Mouse (Mus musculus): Measurements from ENCODE around the gene Gps1.
"Not testable (repeated sequence)": the region's sequence is repeated elsewhere in the genome, so short reads cannot be mapped to it uniquely, and the experiment has no call there.

Gene Gps1

GRCm38 (mm10) chr11:120823551-120823947 lies 39.5 kb downstream of the Gps1 start:
- no peak for DNase-seq

- DNase-seq = peak; percentile 98
These were observed 40.1 kb downstream of the Gps1 start, which contains the start of gene Fasn for GRCm38 (mm10) chr11:120823956-120824786. Fasn (minus strand) TSS chr11:120824547.

GRCm38 (mm10) chr11:120824787-120825288 lies 40.8 kb downstream of the Gps1 start:
- DNase-seq = no peak

- DNase-seq = peak; percentile 69
These were observed 41.3 kb downstream of the Gps1 start for GRCm38 (mm10) chr11:120825289-120825863.

GRCm38 (mm10) chr11:120826016-120826953 lies 42.2 kb downstream of the Gps1 start:
- peak; percentile 45 for DNase-seq

- DNase-seq = peak; percentile 18
These were observed 44.3 kb downstream of the Gps1 start for GRCm38 (mm10) chr11:120828416-120828815.

- no peak for DNase-seq
These were observed 45.9 kb downstream of the Gps1 start for GRCm38 (mm10) chr11:120829757-120830532.

GRCm38 (mm10) chr11:120830686-120831085 lies 46.6 kb downstream of the Gps1 start:
- peak; percentile 15 for DNase-seq

- DNase-seq = no peak
These were observed 47.8 kb downstream of the Gps1 start for GRCm38 (mm10) chr11:120831659-120832440.

- DNase-seq = not testable (repeated sequence)
These were observed 48.9 kb downstream of the Gps1 start for GRCm38 (mm10) chr11:120832962-120833361.

GRCm38 (mm10) chr11:120833555-120834280 lies 49.6 kb downstream of the Gps1 start:
- DNase-seq = no peak
